Mouse (Mus musculus) right cerebral cortex, adult 18-20 months (tissue): Measurements from ENCODE around the gene Synm.

Source experiments
- DNase-seq: peaks from one replicate; pipeline ENCODE4 v3.0.0; 2022; ENCODE audit warnings: mixed read lengths

The Synm gene

GRCm38 (mm10) chr7:67747731-67748305 is 11.7 kb downstream of the Synm start:
- DNase-seq = no peak

- no peak for DNase-seq
These were observed 17.8 kb downstream of the Synm start for GRCm38 (mm10) chr7:67741706-67742105.

GRCm38 (mm10) chr7:67740796-67741195 is 18.7 kb downstream of the Synm start:
- DNase-seq = no peak

- no peak for DNase-seq
These were observed 19.2 kb downstream of the Synm start for GRCm38 (mm10) chr7:67740382-67740781.

- no peak for DNase-seq
These were observed 27.3 kb downstream of the Synm start for GRCm38 (mm10) chr7:67732276-67732675.

- no peak for DNase-seq
These were observed 29.0 kb downstream of the Synm start for GRCm38 (mm10) chr7:67730431-67731110.

- no peak for DNase-seq
These were observed 30.7 kb downstream of the Synm start for GRCm38 (mm10) chr7:67728809-67729208.

- no peak for DNase-seq
These were observed 31.3 kb downstream of the Synm start for GRCm38 (mm10) chr7:67728203-67728602.

- no peak for DNase-seq
These were observed 34.5 kb downstream of the Synm start for GRCm38 (mm10) chr7:67725016-67725415.

- no peak for DNase-seq
These were observed 35.0 kb downstream of the Synm start for GRCm38 (mm10) chr7:67724536-67724935.

GRCm38 (mm10) chr7:67722163-67722562 is 37.4 kb downstream of the Synm start:
- DNase-seq = no peak

- no peak for DNase-seq
These were observed 40.7 kb downstream of the Synm start for GRCm38 (mm10) chr7:67718804-67719203.

- no peak for DNase-seq
These were observed 42.0 kb downstream of the Synm start for GRCm38 (mm10) chr7:67717520-67717919.

- DNase-seq = peak; percentile 57
These were observed 42.6 kb downstream of the Synm start for GRCm38 (mm10) chr7:67716925-67717324.

GRCm38 (mm10) chr7:67716213-67716878 is 43.2 kb downstream of the Synm start:
- DNase-seq = no peak

GRCm38 (mm10) chr7:67715176-67715575 is 44.4 kb downstream of the Synm start:
- no peak for DNase-seq

- peak; percentile 58 for DNase-seq
These were observed 45.6 kb downstream of the Synm start for GRCm38 (mm10) chr7:67713820-67714510.

- no peak for DNase-seq
These were observed 49.3 kb downstream of the Synm start for GRCm38 (mm10) chr7:67710216-67710615.

GRCm38 (mm10) chr7:67708160-67708559 is 51.4 kb downstream of the Synm start:
- no peak for DNase-seq

GRCm38 (mm10) chr7:67701252-67701914 is 58.2 kb downstream of the Synm start:
- DNase-seq = no peak

- no peak for DNase-seq
These were observed 58.7 kb downstream of the Synm start for GRCm38 (mm10) chr7:67700846-67701245.

- no peak for DNase-seq
These were observed 60.2 kb downstream of the Synm start for GRCm38 (mm10) chr7:67699301-67699700.
